Mouse (Mus musculus) lung, embryonic 14.5 days (tissue): ENCODE results near the gene Asb10. TPM values are rescaled to one million over a fixed set of nuclear protein-coding genes. Genes with fewer than 3 reads are reported as not detected.
A peak's percentile ranks its signal among the peaks of the same experiment; 100 is the strongest.

ENCODE experiments used
- ATAC-seq: fragments of 200-750 bp; cut with Nextera tagmentation; 2 replicates; pipeline ENCODE4 v1.8.0; 2017; ENCODE audit warnings: mild to moderate bottlenecking, moderate TSS enrichment, moderate library complexity; ENCODE audit not compliant: insufficient read depth
- DNase-seq: peaks from one replicate; pipeline ENCODE4 v3.0.0-alpha.2; 2015
- H3K27ac ChIP-seq: fragments of 300-500 bp; sonication (generic); 2 replicates; pipeline ENCODE4 v1.5.1; 2014; ENCODE audit warnings: low read depth, mild to moderate bottlenecking, moderate library complexity
- H3K27me3 ChIP-seq: fragments of 300-500 bp; sonication (generic); 2 replicates; pipeline ENCODE4 v1.6.1; 2014; ENCODE audit warnings: low read length, control low read depth; ENCODE audit not compliant: insufficient read depth
- H3K36me3 ChIP-seq: fragments of 300-500 bp; sonication (generic); 2 replicates; pipeline ENCODE4 v1.6.1; 2014; ENCODE audit warnings: control low read depth; ENCODE audit not compliant: insufficient read depth
- H3K4me1 ChIP-seq: fragments of 300-500 bp; sonication (generic); 2 replicates; pipeline ENCODE4 v1.6.1; 2014; ENCODE audit warnings: antibody characterized with exemption, control low read depth; ENCODE audit not compliant: insufficient read depth
- H3K4me2 ChIP-seq: fragments of 300-500 bp; sonication (generic); 2 replicates; pipeline ENCODE4 v1.6.1; 2014; ENCODE audit warnings: mild to moderate bottlenecking
- H3K4me3 ChIP-seq: fragments of 300-500 bp; sonication (generic); 2 replicates; pipeline ENCODE4 v1.5.1; 2014; ENCODE audit warnings: low read depth, low read length
- H3K9ac ChIP-seq: fragments of 300-500 bp; sonication (generic); 2 replicates; pipeline ENCODE4 v1.6.1; 2014
- H3K9me3 ChIP-seq: fragments of 300-500 bp; sonication (generic); 2 replicates; pipeline ENCODE4 v1.6.1; 2016; ENCODE audit warnings: low read depth, low read length, control low read depth
- CTCF ChIP-seq: IDR thresholded peaks from 2 replicates; pipeline ENCODE4 v1.5.1; 2016; ENCODE audit warnings: antibody characterized with exemption, low read depth
- WGBS: fragments of 180-500 bp; shearing (Covaris S2); extraction: QIAGEN DNeasy Blood & Tissue Kit; methylation state at CpG from one replicate; pipeline ENCODE4 v1.1.7; 2014; 5-methylcytosine and 5-hydroxymethylcytosine counted together
- polyA plus RNA-seq: library from polyadenylated mRNA; unstranded; fragments of >200 nt; fragmentation: Nextera tagmentation; extraction: Ambion mirVana; gene quantifications from 2 replicates; pipeline ENCODE4 v1.2.1, GENCODE M21; 2014

The Asb10 gene
- polyA plus RNA-seq, 1 experiment from 2014 or later, result 0.29 TPM

- 46% methylated on average over 5 of the region's 5 CpGs for WGBS
- no peak for DNase-seq
- Histone ChIP-seq H3K9ac (no peak overlapping the region), H3K36me3 (no peaks in the 10 kb centered on the region), H3K4me2 (no peak overlapping the region), H3K4me3 (no peak overlapping the region), H3K27me3 (peaks cover 17% of the 10 kb centered on the region), H3K9me3 (no peaks in the 10 kb centered on the region), H3K27ac (no peak overlapping the region), H3K4me1 (no peaks in the 10 kb centered on the region)
- peak; percentile 38 for TF ChIP-seq CTCF
- no peak for ATAC-seq
Measured at GRCm38 (mm10) chr5:24534292-24534691, 6.5 kb downstream of the Asb10 start.

- H3K27ac ChIP-seq, result no peak overlapping the region
- TF ChIP-seq CTCF, result no peak
- no peaks in the 10 kb centered on the region for H3K4me1 ChIP-seq
- WGBS, result 53% methylated on average over 11 of the region's 11 CpGs
- no peak overlapping the region for H3K4me2 ChIP-seq
- H3K9me3 ChIP-seq, result no peaks in the 10 kb centered on the region
- H3K36me3 ChIP-seq, result no peaks in the 10 kb centered on the region
- ATAC-seq (no peak), DNase-seq (no peak)
- no peak overlapping the region for H3K9ac ChIP-seq
- peaks cover 26% of the 10 kb centered on the region for H3K27me3 ChIP-seq
- H3K4me3 ChIP-seq, result no peak overlapping the region
Measured at GRCm38 (mm10) chr5:24533391-24533790, 7.4 kb downstream of the Asb10 start.

GRCm38 (mm10) chr5:24530042-24530689 is 10.6 kb downstream of the Asb10 start:
- Histone ChIP-seq H3K27me3 (peaks cover 56% of the 10 kb centered on the region), H3K4me3 (no peak overlapping the region), H3K27ac (no peak overlapping the region), H3K4me2 (no peak overlapping the region), H3K36me3 (no peaks in the 10 kb centered on the region), H3K4me1 (no peaks in the 10 kb centered on the region), H3K9ac (no peak overlapping the region), H3K9me3 (no peaks in the 10 kb centered on the region)
- DNase-seq (peak; percentile 96), ATAC-seq (peak; percentile 55; the same call in 1 of the 2 replicates)
- 20% methylated on average over 24 of the region's 24 CpGs for WGBS
- TF ChIP-seq CTCF, result peak; percentile 100

- Histone ChIP-seq H3K4me1 (no peaks in the 10 kb centered on the region), H3K27me3 (peaks cover 80% of the 10 kb centered on the region), H3K9me3 (no peaks in the 10 kb centered on the region), H3K4me3 (no peak overlapping the region), H3K27ac (no peak overlapping the region), H3K9ac (no peak overlapping the region), H3K4me2 (no peak overlapping the region), H3K36me3 (no peaks in the 10 kb centered on the region)
- ATAC-seq (no peak), DNase-seq (no peak)
- TF ChIP-seq CTCF, result no peak
- WGBS, result 19% methylated on average over 6 of the region's 6 CpGs
Measured at GRCm38 (mm10) chr5:24527780-24528179, 13.0 kb downstream of the Asb10 start.

- peak within 1 kb of the TSS; percentile 72 for H3K4me2 ChIP-seq
- H3K9me3 ChIP-seq, result no peaks in the 10 kb centered on the region
- H3K36me3 ChIP-seq, result no peaks in the 10 kb centered on the region
- no peak within 1 kb of the TSS; the same call in 1 of the 2 replicates for H3K9ac ChIP-seq
- under 1% methylated on average over 49 of the region's 49 CpGs for WGBS
- TF ChIP-seq CTCF, result no peak
- H3K27ac ChIP-seq, result no peak within 1 kb of the TSS
- H3K27me3 ChIP-seq, result peaks cover 89% of the 10 kb centered on the region
- ATAC-seq, result peak; percentile 55; the same call in 1 of the 2 replicates
- peak within 1 kb of the TSS; percentile 38 for H3K4me3 ChIP-seq
- H3K4me1 ChIP-seq, result no peaks in the 10 kb centered on the region
- peak; percentile 49 for DNase-seq
Measured at GRCm38 (mm10) chr5:24526889-24527230, 13.9 kb downstream of the Asb10 start, which contains the start of gene Gbx1. Gene Gbx1, minus strand, starts transcription at chr5:24527202.

- ATAC-seq (peak; percentile 35; the same call in 1 of the 2 replicates), DNase-seq (no peak)
- Histone ChIP-seq H3K27ac (no peak overlapping the region), H3K27me3 (peaks cover 92% of the 10 kb centered on the region), H3K4me3 (peak overlapping the region; percentile 38), H3K4me1 (no peaks in the 10 kb centered on the region), H3K9ac (no peak overlapping the region; the same call in 1 of the 2 replicates), H3K9me3 (no peaks in the 10 kb centered on the region), H3K4me2 (peak overlapping the region; percentile 72), H3K36me3 (no peaks in the 10 kb centered on the region)
- no peak for TF ChIP-seq CTCF
- under 1% methylated on average over 93 of the region's 109 CpGs for WGBS
Measured at GRCm38 (mm10) chr5:24526190-24526888, 14.4 kb downstream of the Asb10 start.
